In the genomic region with DNA sequence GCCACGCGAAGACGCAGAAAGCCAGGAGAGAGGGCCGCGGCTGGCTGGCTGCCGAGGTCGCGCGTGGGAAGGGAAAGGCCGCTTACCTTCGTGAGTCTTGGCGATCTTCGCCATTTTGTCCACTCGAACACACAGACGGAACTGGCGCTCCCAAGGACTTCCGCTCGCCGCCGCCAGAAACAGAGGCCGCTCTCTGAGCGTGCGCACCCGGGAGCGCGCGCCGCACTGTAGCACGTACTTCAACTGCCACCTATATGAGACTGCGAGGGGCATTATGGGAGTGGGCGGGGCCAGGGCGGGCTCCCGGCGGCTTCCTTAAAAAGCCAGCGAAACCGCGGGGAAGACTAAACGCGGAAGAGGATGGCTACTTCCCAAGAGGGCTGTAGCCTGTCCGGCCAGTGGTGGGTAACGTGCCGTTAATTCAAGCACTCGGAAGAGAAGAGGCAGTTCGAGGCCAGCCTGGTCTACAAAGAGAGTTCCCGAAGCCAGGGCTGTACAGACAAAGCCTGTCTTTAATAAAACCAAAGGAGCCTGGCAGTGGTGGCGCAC, we compare ENCODE assay signal across 8 mouse cellular contexts. TPM values are rescaled to one million over a fixed set of nuclear protein-coding genes. Genes with fewer than 3 reads are reported as not detected.
DNase-seq lines count a peak whose midpoint lies in the region; ATAC-seq and TF ChIP-seq lines count a peak whose summit lies in the region.

A gene (minus strand): TSS at position 229 of the 549 bp plus-strand sequence.

- H3K4me2 ChIP-seq in hindbrain, postnatal 0 days (ENCODE audit: low read depth, low read length) = peak within 1 kb of the TSS; percentile 84

- H3K4me3 ChIP-seq in gastrocnemius, adult 2 months = peak within 1 kb of the TSS; percentile 77
- peak within 1 kb of the TSS; percentile 99 for H3K4me3 ChIP-seq in hindbrain, postnatal 0 days (ENCODE audit: low read length)
- H3K4me3 ChIP-seq in left cerebral cortex, adult 2 months = peak within 1 kb of the TSS; percentile 97

- peak within 1 kb of the TSS; percentile 99 for H3K9ac ChIP-seq in hindbrain, postnatal 0 days (replicated peaks; ENCODE audit: low read length)

- peak; percentile 70 for ATAC-seq in common myeloid progenitor, adult 5-6 weeks (replicated peaks; ENCODE audit: low read depth, poor library complexity, severe bottlenecking)
- ATAC-seq in hindbrain, postnatal 0 days = peak; percentile 100
- peak; percentile 84 for ATAC-seq in megakaryocyte, adult 5-6 weeks (ENCODE audit: poor library complexity, severe bottlenecking)

- no peak for TF ChIP-seq CTCF in gastrocnemius, adult 2 months (IDR thresholded peaks at IDR 0.05)
- TF ChIP-seq CTCF in hindbrain, postnatal 0 days (IDR thresholded peaks at IDR 0.05; ENCODE audit: low read depth) = peak; percentile 19; the same call in 1 of the 2 replicates
- TF ChIP-seq CTCF in left cerebral cortex, adult 2 months (IDR thresholded peaks at IDR 0.05) = no peak

- no peaks in the 10 kb centered on the region for H3K36me3 ChIP-seq in hindbrain, postnatal 0 days (ENCODE audit: insufficient read depth, low read length)

- no peaks in the 10 kb centered on the region for H3K27me3 ChIP-seq in hindbrain, postnatal 0 days (ENCODE audit: insufficient read depth, low read length)

- 1% methylated on average over 46 of the region's 46 CpGs for WGBS in hindbrain, postnatal 0 days

- intact Hi-C loops in gastrocnemius, adult 2 months (cut with DNase I) = loop anchor here (1.0 to 2.0 kb wide), 3 partner anchors 25 to 104 kb away; a partner anchor contains a TSS
- intact Hi-C loops in left cerebral cortex, adult 2 months (cut with DNase I) = loop anchor here (1.0 to 2.0 kb wide), 3 partner anchors 25 to 103 kb away; a partner anchor contains a TSS

- no peaks in the 10 kb centered on the region for H3K4me1 ChIP-seq in hindbrain, postnatal 0 days (ENCODE audit: insufficient read depth, low read length)

- H3K27ac ChIP-seq in gastrocnemius, adult 2 months = peak within 1 kb of the TSS; percentile 100
- peak within 1 kb of the TSS; percentile 97 for H3K27ac ChIP-seq in hindbrain, postnatal 0 days
- peak within 1 kb of the TSS; percentile 99 for H3K27ac ChIP-seq in left cerebral cortex, adult 2 months

- peak; percentile 99 for DNase-seq in ZHBTc4 (ENCODE audit: low read depth, low spot score)
- DNase-seq in gastrocnemius, adult 2 months = peak; percentile 97
- DNase-seq in hindbrain, postnatal 0 days (ENCODE audit: low spot score) = peak; percentile 98
- DNase-seq in left cerebral cortex, adult 2 months (ENCODE audit: extremely low spot score in 1 of 2, low spot score in 2 of 2) = peak; percentile 93 to 94
- peak; percentile 95 to 97 for DNase-seq in right cerebral cortex, adult 2 months (ENCODE audit: low spot score in 2 of 2)
- DNase-seq in urinary bladder, postnatal 14 days (ENCODE audit: low spot score) = peak; percentile 96

- no peaks in the 10 kb centered on the region for H3K9me3 ChIP-seq in hindbrain, postnatal 0 days (ENCODE audit: low read length)

RNA-seq across cellular contexts. Expression of the gene that starts here (rescaled TPM):
- 307 and 355 TPM in 2 replicates for total RNA-seq in common myeloid progenitor, adult 5-6 weeks (2017)
- total RNA-seq in gastrocnemius, adult 2 months (2021) = 10 to 100 TPM; 53.6 to 56.3 TPM
- 141 and 306 TPM in 2 replicates for total RNA-seq in hindbrain, postnatal 0 days (2014; rRNA removed)
- 261 and 279 TPM in 2 replicates for polyA plus RNA-seq in hindbrain, postnatal 0 days (2015; fragmentation: Nextera tagmentation; extraction: Ambion mirVana)
- 100 to 1,000 TPM; 159 to 164 TPM for total RNA-seq in left cerebral cortex, adult 2 months (2021)
- 288 and 309 TPM in 2 replicates for total RNA-seq in megakaryocyte, adult 5-6 weeks (2015)
- 305 and 338 TPM in 2 replicates for total RNA-seq in megakaryocyte, adult 5-6 weeks (2017)

Comparison
In these comparisons a context has a peak if more than half of its experiments do, and no peak if none do; other contexts are left out.
1. Peak in every context shown above with its lines: DNase-seq, ATAC-seq, H3K4me3 ChIP-seq and H3K27ac ChIP-seq.